Mouse (Mus musculus) neural tube, embryonic 13.5 days (tissue): ENCODE measurements at regions not wholly inside any gene's neighbourhood (a gene's known extent, or its start where the extent isn't known, plus 50 kb on each side); places are given as distances from the start of the nearest gene placed in this dataset.
A peak's percentile ranks its signal among the peaks of the same experiment; 100 is the strongest.
"Not testable (repeated sequence)": the region's sequence is repeated elsewhere in the genome, so short reads cannot be mapped to it uniquely, and the experiment has no call there.

Source experiments
- ATAC-seq: fragments of 200-750 bp; cut with Nextera tagmentation; 2 replicates; pipeline ENCODE4 v1.8.0; 2017; ENCODE audit warnings: low read depth, mild to moderate bottlenecking, moderate TSS enrichment, moderate library complexity
- H3K27ac ChIP-seq: fragments of 300-500 bp; sonication (generic); replicated peaks from 2 replicates; pipeline ENCODE4 v1.5.1; 2015; ENCODE audit warnings: moderate library complexity, mild to moderate bottlenecking, inconsistent platforms
- H3K27me3 ChIP-seq: fragments of 300-500 bp; sonication (generic); 2 replicates; pipeline ENCODE4 v1.6.1; 2015; ENCODE audit warnings: mild to moderate bottlenecking, inconsistent platforms
- H3K36me3 ChIP-seq: fragments of 300-500 bp; sonication (generic); 2 replicates; pipeline ENCODE4 v1.6.1; 2015; ENCODE audit warnings: mild to moderate bottlenecking, inconsistent platforms
- H3K4me1 ChIP-seq: fragments of 300-500 bp; sonication (generic); replicated peaks from 2 replicates; pipeline ENCODE4 v1.6.1; 2015; ENCODE audit warnings: inconsistent platforms
- H3K4me2 ChIP-seq: fragments of 300-500 bp; sonication (generic); 2 replicates; pipeline ENCODE4 v1.6.1; 2015; ENCODE audit warnings: inconsistent platforms, mild to moderate bottlenecking, moderate library complexity
- H3K4me3 ChIP-seq: fragments of 300-500 bp; sonication (generic); 2 replicates; pipeline ENCODE4 v1.5.1; 2015; ENCODE audit warnings: mild to moderate bottlenecking, inconsistent platforms
- H3K9ac ChIP-seq: fragments of 300-500 bp; sonication (generic); 2 replicates; pipeline ENCODE4 v1.6.1; 2015; ENCODE audit warnings: moderate library complexity, mild to moderate bottlenecking, inconsistent platforms
- H3K9me3 ChIP-seq: fragments of 300-500 bp; sonication (generic); 2 replicates; pipeline ENCODE4 v1.6.1; 2016; ENCODE audit warnings: inconsistent platforms
- WGBS: fragments of 180-500 bp; shearing (Covaris S2); methylation state at CpG from one replicate; pipeline ENCODE4 v1.1.7; 2015; 5-methylcytosine and 5-hydroxymethylcytosine counted together

- Histone ChIP-seq H3K27me3 (no peaks in the 10 kb centered on the region), H3K9me3 (no peaks in the 10 kb centered on the region), H3K27ac (no peak overlapping the region), H3K4me2 (no peak overlapping the region), H3K9ac (no peak overlapping the region), H3K36me3 (no peaks in the 10 kb centered on the region), H3K4me1 (no peaks in the 10 kb centered on the region), H3K4me3 (no peak overlapping the region)
- 97% methylated on average over 4 of the region's 4 CpGs for WGBS
- ATAC-seq: no peak
These were observed 64.8 kb downstream of the Ptchd3 start for GRCm38 (mm10) chr11:121894801-121895200.

GRCm38 (mm10) chr11:121904393-121904792, 74.3 kb downstream of the Ptchd3 start:
- H3K27ac ChIP-seq, H3K9me3 ChIP-seq, H3K27me3 ChIP-seq, H3K9ac ChIP-seq, H3K4me2 ChIP-seq, H3K4me1 ChIP-seq, H3K4me3 ChIP-seq, H3K36me3 ChIP-seq, ATAC-seq: not testable (repeated sequence)
- WGBS: 77% methylated on average over 6 of the region's 6 CpGs

DNA sequence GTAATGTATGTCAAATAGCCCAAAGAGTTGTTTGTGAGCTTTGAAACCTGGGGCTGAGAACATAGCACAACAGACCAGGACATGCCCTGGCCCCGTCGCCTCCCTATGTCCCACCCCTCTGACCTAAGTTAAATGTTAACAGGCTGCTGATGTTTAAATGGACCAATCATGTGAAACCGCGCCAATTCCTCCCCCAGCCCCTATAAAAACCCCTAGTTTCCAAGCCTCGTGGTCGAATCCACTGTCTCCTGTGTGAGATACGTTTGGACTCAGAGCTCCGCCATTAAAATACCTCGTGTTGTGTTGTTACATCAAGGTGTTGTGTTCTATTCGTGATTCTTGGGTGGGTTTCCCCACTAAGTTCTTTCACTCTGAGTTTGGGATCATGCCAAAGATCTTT, 94.6 kb downstream of the Ptchd3 start:
- H3K4me2 ChIP-seq: 0 out of 2 replicates have a peak overlapping the region, but pooled peaks have one; percentile 14
- H3K36me3 ChIP-seq, H3K27ac ChIP-seq, H3K27me3 ChIP-seq, ATAC-seq, H3K4me3 ChIP-seq, H3K4me1 ChIP-seq, H3K9me3 ChIP-seq, H3K9ac ChIP-seq: not testable (repeated sequence)
- 88% methylated on average over 10 of the region's 10 CpGs for WGBS

DNA sequence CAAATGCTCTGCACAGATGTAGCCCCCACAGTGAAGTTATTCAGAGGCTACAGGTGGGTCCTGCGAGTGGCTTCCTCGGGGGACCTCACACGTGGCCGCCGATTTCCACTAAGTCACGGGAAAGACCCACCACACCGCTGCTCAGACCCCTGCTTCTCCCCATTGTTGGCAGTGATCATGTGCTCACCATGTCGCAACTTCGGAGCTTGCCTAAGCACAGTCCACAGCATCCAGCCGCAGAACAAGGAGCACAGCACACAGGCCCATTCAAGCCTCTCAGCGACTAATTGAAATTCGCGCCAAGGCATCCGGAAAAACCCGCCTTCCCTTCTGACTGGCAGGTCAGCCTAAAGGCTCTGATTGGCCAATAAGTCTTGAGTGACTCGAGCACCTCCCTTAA, 95.0 kb downstream of the Ptchd3 start:
- H3K4me1 ChIP-seq, H3K27me3 ChIP-seq, H3K9ac ChIP-seq, H3K27ac ChIP-seq, H3K4me3 ChIP-seq, ATAC-seq, H3K36me3 ChIP-seq, H3K9me3 ChIP-seq: not testable (repeated sequence)
- 0 out of 2 replicates have a peak overlapping the region, but pooled peaks have one; percentile 14 for H3K4me2 ChIP-seq
- WGBS: 43% methylated on average over 16 of the region's 16 CpGs

DNA sequence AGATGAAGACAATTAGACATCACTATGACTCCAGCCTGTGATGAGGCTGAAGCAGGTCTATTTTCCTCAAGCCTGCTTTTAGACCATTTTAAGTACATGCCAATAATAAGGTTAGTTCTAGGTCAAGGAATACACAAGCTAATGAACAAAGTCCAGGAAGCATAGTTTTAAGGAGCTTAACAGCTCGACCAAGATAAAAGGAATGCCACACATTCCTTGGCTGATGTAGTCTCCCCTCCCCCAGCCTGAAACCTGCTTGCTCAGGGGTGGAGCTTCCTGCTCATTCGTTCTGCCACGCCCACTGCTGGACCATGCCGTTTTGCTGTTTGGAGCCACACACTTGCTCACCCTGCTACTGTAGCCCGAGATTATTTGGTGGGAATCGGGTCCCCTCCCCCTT, 121.7 kb downstream of the Ptchd3 start:
- H3K4me3 ChIP-seq, H3K36me3 ChIP-seq, H3K27me3 ChIP-seq, H3K4me2 ChIP-seq, H3K4me1 ChIP-seq, H3K9ac ChIP-seq, H3K27ac ChIP-seq, ATAC-seq, H3K9me3 ChIP-seq: not testable (repeated sequence)
- WGBS: 73% methylated on average over 6 of the region's 6 CpGs

GRCm38 (mm10) chr11:121956367-121957235, 126.6 kb downstream of the Ptchd3 start:
- H3K4me3 ChIP-seq: peak overlapping the region; percentile 17; the same call in 1 of the 2 replicates
- not testable (repeated sequence) for H3K27me3 ChIP-seq, H3K9me3 ChIP-seq, H3K36me3 ChIP-seq, H3K9ac ChIP-seq, H3K27ac ChIP-seq, ATAC-seq, H3K4me1 ChIP-seq
- WGBS: 10% methylated on average over 20 of the region's 20 CpGs
- H3K4me2 ChIP-seq: peak overlapping the region; percentile 48

DNA sequence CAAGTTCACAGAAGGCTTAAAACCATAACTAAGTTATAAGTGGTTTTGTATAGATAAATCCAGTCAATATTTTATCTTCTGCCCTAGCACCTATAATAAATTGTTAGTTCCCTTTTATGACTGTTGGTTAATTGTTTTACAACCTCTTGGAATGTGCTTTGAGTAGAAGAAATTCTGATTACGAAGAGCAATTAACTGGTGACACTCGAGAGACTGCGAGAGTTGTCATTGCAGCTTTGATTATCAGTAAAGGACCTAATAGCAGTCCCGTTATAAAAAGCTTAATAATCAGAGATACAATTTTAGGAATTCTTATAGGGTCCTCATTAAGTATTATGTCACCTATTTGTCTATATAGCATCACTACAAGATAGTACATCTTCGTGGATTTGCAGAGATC, 128.7 kb downstream of the Ptchd3 start:
- not testable (repeated sequence) for H3K27ac ChIP-seq, H3K27me3 ChIP-seq, H3K4me3 ChIP-seq, H3K36me3 ChIP-seq, H3K4me1 ChIP-seq, H3K9ac ChIP-seq, H3K4me2 ChIP-seq, ATAC-seq, H3K9me3 ChIP-seq
- WGBS: 16% methylated on average over 5 of the region's 5 CpGs

DNA sequence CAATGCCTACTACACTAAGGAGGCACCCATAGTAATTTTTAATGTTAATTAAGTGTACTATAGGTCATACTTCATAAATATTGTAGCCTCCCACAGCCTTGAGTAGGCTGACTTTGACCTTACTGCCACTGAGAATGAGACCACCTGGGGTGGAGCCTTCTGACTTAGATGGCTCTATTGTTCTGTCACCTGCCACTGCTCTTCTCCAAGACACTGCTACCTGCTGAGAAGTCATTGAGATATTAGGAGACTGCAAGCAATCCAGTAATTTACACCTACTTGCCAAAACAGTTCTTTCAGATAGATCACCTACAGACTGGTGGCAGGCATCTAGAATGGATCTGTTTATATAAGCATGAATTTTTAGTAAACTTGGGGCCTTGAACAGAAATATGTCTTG, 134.1 kb downstream of the Ptchd3 start:
- H3K27me3 ChIP-seq, H3K4me2 ChIP-seq, H3K4me3 ChIP-seq, H3K36me3 ChIP-seq, H3K4me1 ChIP-seq, H3K9me3 ChIP-seq, H3K27ac ChIP-seq, H3K9ac ChIP-seq, ATAC-seq: not testable (repeated sequence)

DNA sequence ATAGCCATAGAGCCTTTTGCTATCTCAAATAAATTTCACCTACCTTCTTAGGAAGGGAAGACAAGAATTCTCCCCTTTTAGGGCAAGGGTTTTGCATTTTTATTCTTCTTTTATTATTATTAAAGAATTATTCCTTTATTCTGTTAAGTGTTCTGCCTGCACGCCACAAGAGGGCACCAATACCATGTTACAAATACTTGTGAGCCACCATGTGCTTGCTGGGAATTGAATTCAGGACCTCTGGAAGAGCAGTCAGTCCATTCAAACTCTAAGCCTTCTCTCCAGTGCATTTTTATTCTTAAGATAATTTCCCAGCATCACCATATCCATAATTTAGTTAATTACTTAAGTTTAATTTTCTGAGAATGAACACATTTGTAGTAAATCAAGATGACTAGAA, 135.9 kb downstream of the Ptchd3 start:
- H3K9me3 ChIP-seq, H3K27ac ChIP-seq, H3K27me3 ChIP-seq, H3K36me3 ChIP-seq, H3K4me3 ChIP-seq, H3K4me1 ChIP-seq, H3K4me2 ChIP-seq, ATAC-seq, H3K9ac ChIP-seq: not testable (repeated sequence)
- WGBS: 0% methylated on average over 1 of the region's 1 CpGs
